Mouse (Mus musculus) monocyte, adult 5-6 weeks (primary cell): ENCODE data around the gene Gm7945. TPM values are rescaled to one million over a fixed set of nuclear protein-coding genes. Genes with fewer than 3 reads are reported as not detected.
"Not testable (repeated sequence)": the region's sequence is repeated elsewhere in the genome, so short reads cannot be mapped to it uniquely, and the experiment has no call there.

ENCODE experiments used
- ATAC-seq: fragments of 153-309, 156-312 bp; replicated peaks from 2 replicates; pipeline ENCODE4 v1.8.0; 2017; ENCODE audit warnings: mild to moderate bottlenecking; ENCODE audit not compliant: low TSS enrichment, insufficient number of reproducible peaks, severe bottlenecking, poor library complexity, low FRiP score
- total RNA-seq: library from RNA; stranded (forward); fragments of 200-1000, 200-491, 200-594 nt; gene quantifications from 3 replicates; pipeline ENCODE4 v1.2.3, GENCODE M21; 2017

Gene Gm7945
- not detected in 3 replicates for total RNA-seq

DNA sequence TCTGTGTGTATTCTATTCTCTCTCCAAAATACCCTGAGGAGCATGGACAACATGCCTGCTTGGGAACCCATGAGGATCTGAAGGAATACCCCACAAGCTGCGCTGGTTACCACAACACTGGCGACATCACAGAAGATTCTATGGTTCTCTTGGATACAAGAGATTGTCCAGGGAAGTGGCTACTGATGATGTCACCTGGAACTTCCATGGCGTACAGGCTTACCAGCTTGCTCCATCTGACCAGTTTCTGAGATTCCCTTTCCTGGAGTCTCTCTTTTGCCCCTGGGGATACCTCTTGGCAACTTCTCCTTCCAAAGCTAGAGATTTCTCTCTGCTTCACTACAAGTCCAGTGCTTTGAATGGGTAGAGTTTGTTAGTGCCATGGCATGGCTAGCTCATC lies at the start of gene Gm7945:
Gm7945 (minus strand) TSS at position 101 of the 400 bp plus-strand sequence.
- ATAC-seq = not testable (repeated sequence)

GRCm38 (mm10) chr14:41425393-41426075 lies 39.4 kb upstream of the Gm7945 start:
- not testable (repeated sequence) for ATAC-seq

- not testable (repeated sequence) for ATAC-seq
These were observed 38.5 kb upstream of the Gm7945 start for GRCm38 (mm10) chr14:41424694-41425093.

DNA sequence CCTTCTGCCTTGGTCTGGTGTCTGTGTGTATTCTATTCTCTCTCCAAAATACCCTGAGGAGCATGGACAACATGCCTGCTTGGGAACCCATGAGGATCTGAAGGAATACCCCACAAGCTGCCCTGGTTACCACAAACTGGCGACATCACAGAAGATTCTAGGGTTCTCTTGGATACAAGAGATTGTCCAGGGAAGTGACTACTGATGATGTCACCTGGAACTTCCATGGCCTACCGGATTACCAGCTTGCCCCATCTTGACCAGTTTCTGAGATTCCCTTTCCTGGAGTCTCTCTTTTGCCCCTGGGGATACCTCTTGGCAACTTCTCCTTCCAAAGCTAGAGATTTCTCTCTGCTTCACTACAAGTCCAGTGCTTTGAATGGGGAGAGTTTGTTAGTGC lies 22.0 kb upstream of the Gm7945 start, which contains the start of gene Gm6482:
Gm6482 (minus strand) TSS at position 101 of the 400 bp plus-strand sequence.
- not testable (repeated sequence) for ATAC-seq

- not testable (repeated sequence) for ATAC-seq
These were observed 37.9 kb downstream of the Gm7945 start, which contains the start of gene Gm5798 for GRCm38 (mm10) chr14:41348309-41348708. TSS of gene Gm5798 (plus strand) at chr14:41348609.

Other genes starting within 250 kb of the Gm7945 start
- not detected in 3 replicates for gene Mbl1, start 234.9 kb downstream of the Gm7945 start, total RNA-seq
- gene Sftpd, start 201.2 kb downstream of the Gm7945 start, total RNA-seq = not detected in 3 replicates
- gene Gm2832, start 107.6 kb downstream of the Gm7945 start, total RNA-seq = not detected in 3 replicates
- gene Gm5798, start 37.8 kb downstream of the Gm7945 start, total RNA-seq = not detected in 3 replicates
- gene Gm6482, start 21.9 kb upstream of the Gm7945 start, total RNA-seq = not detected in 3 replicates
- gene Gm7954, start 67.1 kb upstream of the Gm7945 start, total RNA-seq = not detected in 3 replicates
- not detected in 3 replicates for gene Gm3486, start 103.1 kb upstream of the Gm7945 start, total RNA-seq
- not detected in 3 replicates for gene Gm7970, start 169.2 kb upstream of the Gm7945 start, total RNA-seq
- gene 1700049E17Rik2, start 186.8 kb upstream of the Gm7945 start, total RNA-seq = not detected in 3 replicates
- gene Gm3072, start 238.2 kb upstream of the Gm7945 start, total RNA-seq = not detected in 3 replicates